Mouse (Mus musculus) heart, embryonic 16.5 days (tissue): ENCODE data around the gene Carhsp1. TPM values are rescaled to one million over a fixed set of nuclear protein-coding genes. Genes with fewer than 3 reads are reported as not detected.

Experiments
- ATAC-seq: fragments of 200-750 bp; cut with Nextera tagmentation; replicated peaks from 2 replicates; pipeline ENCODE4 v1.8.0; 2017; ENCODE audit warnings: moderate number of reproducible peaks; ENCODE audit not compliant: insufficient read depth, low FRiP score; ENCODE audit errors: extremely low read depth
- H3K27ac ChIP-seq: fragments of 300-500 bp; sonication (generic); 2 replicates; pipeline ENCODE4 v1.5.1; 2014; ENCODE audit warnings: mild to moderate bottlenecking, low read length, control low read depth, moderate library complexity
- H3K27me3 ChIP-seq: fragments of 300-500 bp; sonication (generic); 2 replicates; pipeline ENCODE4 v1.6.1; 2014; ENCODE audit warnings: low read length, mixed read lengths; ENCODE audit not compliant: control insufficient read depth, insufficient read depth
- H3K36me3 ChIP-seq: fragments of 300-500 bp; sonication (generic); 2 replicates; pipeline ENCODE4 v1.6.1; 2014; ENCODE audit not compliant: control insufficient read depth, insufficient read depth
- H3K4me1 ChIP-seq: fragments of 300-500 bp; sonication (generic); 2 replicates; pipeline ENCODE4 v1.6.1; 2014; ENCODE audit warnings: low read length, mixed read lengths; ENCODE audit not compliant: control insufficient read depth, insufficient read depth
- H3K4me2 ChIP-seq: fragments of 300-500 bp; sonication (generic); 2 replicates; pipeline ENCODE4 v1.6.1; 2014; ENCODE audit warnings: low read depth, mild to moderate bottlenecking, control low read depth, low read length
- H3K4me3 ChIP-seq: fragments of 300-500 bp; sonication (generic); 2 replicates; pipeline ENCODE4 v1.5.1; 2014; ENCODE audit warnings: mild to moderate bottlenecking, control low read depth, low read length
- H3K9ac ChIP-seq: fragments of 300-500 bp; sonication (generic); 2 replicates; pipeline ENCODE4 v1.6.1; 2014; ENCODE audit warnings: low read length, control low read depth
- H3K9me3 ChIP-seq: fragments of 300-500 bp; sonication (generic); replicated peaks from 2 replicates; pipeline ENCODE4 v1.6.1; 2016; ENCODE audit warnings: low read length; ENCODE audit not compliant: control insufficient read depth
- WGBS: fragments of 180-500 bp; shearing (Covaris S2); extraction: QIAGEN DNeasy Blood & Tissue Kit; methylation state at CpG from one replicate; pipeline ENCODE4 v1.1.7; 2014; 5-methylcytosine and 5-hydroxymethylcytosine counted together
- polyA plus RNA-seq: library from polyadenylated mRNA; unstranded; fragments of >200 nt; fragmentation: Nextera tagmentation; extraction: Ambion mirVana; gene quantifications from 2 replicates; pipeline ENCODE4 v1.2.1, GENCODE M21; 2015

Carhsp1 gene
- polyA plus RNA-seq, 1 experiment from 2014 or later: 75.4 TPM

DNA sequence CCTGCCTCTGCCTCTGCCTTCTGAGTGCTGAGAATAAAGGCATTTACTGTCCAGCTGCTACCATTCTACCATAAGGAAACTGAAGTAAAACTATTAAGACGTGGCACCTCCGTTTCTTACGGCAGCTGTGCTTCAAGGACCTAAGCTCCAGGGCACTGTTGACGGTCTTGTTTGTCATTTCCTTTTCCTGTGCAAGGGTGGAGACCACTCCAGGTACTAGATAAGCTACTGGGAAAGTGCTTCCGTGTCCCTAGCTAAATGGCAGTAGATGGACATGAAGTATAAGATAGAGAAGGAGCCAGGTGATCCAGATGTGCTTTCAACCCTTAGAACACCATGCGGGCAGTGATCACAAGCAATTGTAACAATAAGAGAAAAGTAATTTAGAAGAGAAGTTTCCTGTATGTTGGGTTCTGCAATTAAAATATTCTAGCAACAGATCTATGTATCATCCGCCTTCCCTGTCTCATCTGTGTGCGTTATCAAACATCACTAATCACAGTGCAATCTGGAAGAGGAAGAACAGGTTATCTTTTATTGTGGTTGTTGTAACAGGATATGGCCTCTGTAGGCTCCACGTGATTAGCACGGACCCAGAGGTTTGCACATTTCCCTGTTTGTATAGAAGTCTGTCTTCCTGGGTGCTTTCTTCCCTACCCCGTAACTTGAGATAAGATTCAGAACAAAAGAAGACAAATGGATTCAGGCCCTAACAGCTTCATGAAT is 32.3 kb downstream of the Carhsp1 start:
- no peaks in the 10 kb centered on the region for H3K9me3 ChIP-seq
- peaks cover 22% of the 10 kb centered on the region for H3K36me3 ChIP-seq
- no peak overlapping the region for H3K27ac ChIP-seq
- no peak for ATAC-seq
- H3K9ac ChIP-seq: no peak overlapping the region
- H3K4me3 ChIP-seq: no peak overlapping the region
- WGBS: 69% methylated on average over 11 of the region's 11 CpGs
- H3K4me1 ChIP-seq: peaks cover 25% of the 10 kb centered on the region
- no peaks in the 10 kb centered on the region for H3K27me3 ChIP-seq
- H3K4me2 ChIP-seq: no peak overlapping the region

DNA sequence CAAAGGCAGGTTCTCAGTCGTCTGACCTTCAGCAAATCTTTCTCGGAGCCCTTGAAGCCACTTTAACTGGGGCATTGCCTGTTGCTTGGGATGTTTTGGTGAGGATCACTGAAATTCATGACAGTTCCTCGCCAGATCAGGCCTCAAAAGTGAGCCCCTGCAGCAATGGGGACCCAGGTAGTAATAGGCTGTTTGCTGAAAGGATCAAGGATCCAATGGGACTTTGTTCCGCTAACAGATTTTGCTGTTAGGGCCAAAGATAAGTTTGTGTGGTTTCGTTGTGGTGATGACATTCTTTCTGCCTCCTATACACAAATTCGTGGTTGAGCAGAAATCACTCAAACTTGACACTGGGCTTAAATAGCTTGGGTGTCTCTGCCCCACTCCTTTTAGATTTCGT is 33.8 kb downstream of the Carhsp1 start:
- ATAC-seq: no peak
- peaks cover 25% of the 10 kb centered on the region for H3K4me1 ChIP-seq
- peak overlapping the region; percentile 93 for H3K27ac ChIP-seq
- WGBS: 34% methylated on average over 7 of the region's 7 CpGs
- H3K36me3 ChIP-seq: peaks cover 14% of the 10 kb centered on the region
- H3K27me3 ChIP-seq: no peaks in the 10 kb centered on the region
- peak overlapping the region; percentile 85 for H3K4me2 ChIP-seq
- H3K4me3 ChIP-seq: peak overlapping the region; percentile 90
- H3K9me3 ChIP-seq: no peaks in the 10 kb centered on the region
- peak overlapping the region; percentile 91 for H3K9ac ChIP-seq

- ATAC-seq: peak; percentile 88
- H3K27me3 ChIP-seq: no peaks in the 10 kb centered on the region
- H3K4me1 ChIP-seq: peaks cover 25% of the 10 kb centered on the region
- H3K27ac ChIP-seq: peak within 1 kb of the TSS; percentile 93
- no peaks in the 10 kb centered on the region for H3K9me3 ChIP-seq
- H3K4me3 ChIP-seq: peak within 1 kb of the TSS; percentile 90
- WGBS: under 1% methylated on average over 59 of the region's 59 CpGs
- H3K4me2 ChIP-seq: peak within 1 kb of the TSS; percentile 85
- H3K36me3 ChIP-seq: peaks cover 15% of the 10 kb centered on the region
- H3K9ac ChIP-seq: peak within 1 kb of the TSS; percentile 91
Observed at GRCm38 (mm10) chr16:8637217-8638051, 34.5 kb downstream of the Carhsp1 start, which contains the start of the genes Pmm2 and Tmem186. TSS of gene Pmm2 (plus strand) at chr16:8637674. TSS of gene Tmem186 (minus strand) at chr16:8637712.

DNA sequence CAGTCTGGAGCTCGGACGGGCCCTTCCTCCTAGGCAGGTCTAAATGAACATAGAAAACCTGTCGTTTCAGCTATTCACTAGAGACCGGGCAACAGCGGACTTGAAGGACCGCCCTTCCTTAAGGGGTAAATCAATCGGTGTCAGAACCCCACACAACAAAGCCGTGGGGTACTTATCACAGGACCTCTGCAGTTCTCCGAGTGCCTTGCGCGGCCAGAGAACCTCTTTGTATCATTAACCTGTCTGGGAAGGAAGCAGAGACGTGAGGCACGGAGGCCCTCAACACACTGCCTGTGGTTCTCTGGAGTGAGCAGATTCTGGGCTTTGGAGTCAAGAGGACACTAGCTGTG is 35.1 kb downstream of the Carhsp1 start:
- Histone ChIP-seq H3K9me3 (no peaks in the 10 kb centered on the region), H3K4me2 (peak overlapping the region; percentile 85), H3K4me3 (peak overlapping the region; percentile 90), H3K27me3 (no peaks in the 10 kb centered on the region), H3K9ac (peak overlapping the region; percentile 91), H3K36me3 (peaks cover 15% of the 10 kb centered on the region), H3K27ac (peak overlapping the region; percentile 93), H3K4me1 (peaks cover 25% of the 10 kb centered on the region)
- ATAC-seq: no peak
- under 1% methylated on average over 13 of the region's 13 CpGs for WGBS

DNA sequence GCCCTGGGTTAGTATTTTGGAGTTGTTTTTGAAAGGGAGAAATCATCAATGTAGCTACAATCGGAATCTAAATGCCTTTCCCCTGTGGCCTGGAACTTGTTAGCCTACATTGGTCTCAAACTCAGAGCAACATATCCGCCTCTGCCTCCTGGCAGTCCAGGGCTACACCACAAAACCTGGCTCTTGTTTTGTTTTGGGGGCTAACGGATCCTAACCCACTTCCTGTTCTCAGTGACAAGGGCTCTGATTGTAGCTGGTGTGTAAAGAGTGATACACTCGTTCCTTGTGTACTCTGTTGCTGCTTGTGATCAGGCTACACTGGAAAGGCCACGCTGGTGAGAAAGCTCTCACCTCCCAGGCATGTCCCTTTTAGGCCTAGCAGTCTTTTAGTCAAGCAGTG is 40.5 kb downstream of the Carhsp1 start:
- Histone ChIP-seq H3K27ac (no peak overlapping the region), H3K27me3 (no peaks in the 10 kb centered on the region), H3K36me3 (peaks cover 15% of the 10 kb centered on the region), H3K4me1 (peaks cover 9% of the 10 kb centered on the region), H3K4me2 (no peak overlapping the region), H3K9me3 (no peaks in the 10 kb centered on the region), H3K9ac (no peak overlapping the region), H3K4me3 (no peak overlapping the region)
- ATAC-seq: no peak
- 80% methylated on average over 5 of the region's 5 CpGs for WGBS

- ATAC-seq: no peak
- no peak overlapping the region for H3K27ac ChIP-seq
- no peaks in the 10 kb centered on the region for H3K9me3 ChIP-seq
- no peak overlapping the region for H3K9ac ChIP-seq
- H3K4me1 ChIP-seq: no peaks in the 10 kb centered on the region; the same call in 1 of the 2 replicates
- H3K27me3 ChIP-seq: no peaks in the 10 kb centered on the region
- H3K4me2 ChIP-seq: no peak overlapping the region
- H3K36me3 ChIP-seq: peaks cover 11% of the 10 kb centered on the region
- no peak overlapping the region for H3K4me3 ChIP-seq
- WGBS: 76% methylated on average over 2 of the region's 2 CpGs
Observed at GRCm38 (mm10) chr16:8630419-8630818, 41.5 kb downstream of the Carhsp1 start.

DNA sequence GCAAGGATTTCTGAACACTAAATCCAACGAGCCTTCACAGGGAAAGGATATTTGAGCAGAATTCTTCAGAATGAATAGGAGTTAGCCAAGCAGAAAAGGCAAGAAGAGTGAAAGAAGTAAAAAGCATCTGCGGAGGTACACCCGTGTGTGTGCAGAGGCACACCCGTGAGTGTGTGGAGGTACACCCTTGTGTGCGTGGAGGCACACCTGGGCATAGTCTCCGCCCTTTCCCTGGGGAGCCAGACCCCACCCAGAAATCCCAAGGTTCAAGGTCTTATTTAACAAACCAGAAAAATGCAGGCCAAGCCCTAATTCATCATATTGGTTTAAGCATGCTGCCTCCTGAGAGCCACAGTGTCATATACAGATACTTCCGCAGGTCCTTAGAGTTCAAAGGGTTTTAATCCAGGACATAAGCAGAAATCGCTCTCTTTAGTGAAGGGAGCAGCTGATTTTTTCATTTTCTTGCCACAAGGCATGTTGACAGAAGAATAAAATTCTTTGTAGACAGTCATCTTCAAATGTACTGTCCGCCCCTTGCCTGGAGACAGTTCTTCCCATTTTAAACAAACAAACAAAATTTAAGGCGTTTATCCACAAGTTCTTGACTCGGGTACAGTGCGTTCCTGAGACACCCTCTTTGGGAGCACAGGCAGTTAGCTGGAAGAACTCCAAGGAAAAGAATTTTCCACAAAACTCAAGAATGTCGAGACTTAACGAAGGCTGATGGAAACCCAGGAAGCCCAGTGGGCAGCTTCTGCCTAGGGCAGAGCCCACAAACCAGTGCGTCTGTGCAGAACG is 51.4 kb downstream of the Carhsp1 start:
- Histone ChIP-seq H3K4me1 (no peaks in the 10 kb centered on the region), H3K27me3 (no peaks in the 10 kb centered on the region), H3K4me2 (no peak overlapping the region), H3K27ac (no peak overlapping the region), H3K4me3 (no peak overlapping the region), H3K36me3 (0 out of 2 replicates have a peak, but pooled peaks cover 3% of the 10 kb centered on the region), H3K9me3 (no peaks in the 10 kb centered on the region), H3K9ac (no peak overlapping the region)
- no peak for ATAC-seq
- 75% methylated on average over 16 of the region's 16 CpGs for WGBS

DNA sequence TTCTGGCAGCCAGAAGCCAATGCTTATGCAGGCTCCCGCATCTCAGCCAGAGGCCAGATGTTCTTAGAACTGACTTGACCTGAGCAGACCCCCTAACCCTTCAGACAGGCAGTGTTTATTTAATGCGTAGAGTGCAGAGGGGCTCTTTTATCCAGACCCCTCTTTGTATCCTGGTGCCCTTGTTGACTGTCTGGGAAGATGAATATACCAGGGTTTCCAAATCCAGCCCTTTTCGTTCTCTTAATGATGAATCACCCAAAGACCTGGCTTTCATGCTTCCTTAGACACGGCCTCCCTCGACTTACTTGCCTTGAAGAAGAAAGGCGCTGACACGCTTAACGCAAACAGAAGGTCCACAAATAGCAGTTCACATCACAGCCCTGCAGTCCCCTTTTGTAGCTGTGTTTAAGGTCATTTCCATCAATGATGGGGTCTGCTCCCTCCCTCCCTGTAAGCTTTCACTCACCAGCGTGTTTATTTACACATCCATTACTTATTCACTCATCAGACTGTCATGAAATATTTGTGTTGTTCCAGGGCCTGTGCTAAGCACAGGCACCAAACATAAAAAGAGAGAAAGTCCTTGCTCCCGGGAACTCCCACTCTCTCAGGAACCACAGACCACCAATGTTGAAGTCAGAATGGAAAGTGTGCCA is 52.2 kb downstream of the Carhsp1 start:
- Histone ChIP-seq H3K4me1 (no peaks in the 10 kb centered on the region), H3K27ac (no peak overlapping the region), H3K9ac (no peak overlapping the region), H3K36me3 (0 out of 2 replicates have a peak, but pooled peaks cover 3% of the 10 kb centered on the region), H3K9me3 (no peaks in the 10 kb centered on the region), H3K4me3 (no peak overlapping the region), H3K4me2 (no peak overlapping the region), H3K27me3 (no peaks in the 10 kb centered on the region)
- ATAC-seq: no peak
- WGBS: 54% methylated on average over 10 of the region's 10 CpGs
